Mouse (Mus musculus): ENCODE measurements around the gene Lpp.

- no peak for TF ChIP-seq POLR2A (IDR thresholded peaks at IDR 0.05; ENCODE audit: control insufficient read depth, low read depth, low read length)
- TF ChIP-seq CTCF (IDR thresholded peaks at IDR 0.05; ENCODE audit: control insufficient read depth, insufficient read depth, insufficient replicate concordance, low read depth, low read length) = no peak
These were observed 214.7 kb downstream of the Lpp start for GRCm38 (mm10) chr16:24607896-24608457.

Data from testis, adult 2 months (tissue).